Mouse (Mus musculus): Measurements from ENCODE around the gene Ctsa. TPM values are rescaled to one million over a fixed set of nuclear protein-coding genes. Genes with fewer than 3 reads are reported as not detected.
"Not testable (repeated sequence)": the region's sequence is repeated elsewhere in the genome, so short reads cannot be mapped to it uniquely, and the experiment has no call there.

Gene Ctsa
- polyA plus RNA-seq, 1 experiment from 2014 or later, result 83.3 TPM

DNA sequence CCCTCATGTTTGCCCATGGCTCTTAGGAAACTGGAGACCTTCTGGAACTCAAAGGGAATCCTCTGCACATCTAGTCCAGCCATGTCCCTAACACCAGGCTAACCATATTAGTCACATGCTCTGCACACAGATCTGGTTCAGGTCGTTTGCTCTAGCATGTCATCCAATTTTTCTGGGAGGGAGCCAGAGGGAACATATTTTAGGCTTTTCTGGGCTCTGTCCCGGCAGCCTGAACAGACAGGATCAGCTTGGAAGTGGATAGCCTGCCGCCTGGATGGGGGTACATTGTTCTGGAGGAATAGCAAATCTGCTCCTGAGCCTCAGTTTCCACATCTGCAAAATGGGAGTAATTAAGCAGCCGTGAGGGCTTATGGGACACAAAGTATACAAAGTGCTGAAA, 28.4 kb downstream of the Ctsa start:
- Histone ChIP-seq H3K4me3 (ENCODE audit: low read depth, low read length) (no peak overlapping the region), H3K9ac (ENCODE audit: low read length) (no peak overlapping the region), H3K27me3 (ENCODE audit: control insufficient read depth, insufficient read depth, low read length) (peaks cover 16% of the 10 kb centered on the region), H3K27ac (ENCODE audit: low read depth, low read length) (no peak overlapping the region), H3K36me3 (ENCODE audit: control insufficient read depth, insufficient read depth, low read length) (no peaks in the 10 kb centered on the region), H3K4me2 (ENCODE audit: low read depth, low read length, severe bottlenecking) (no peak overlapping the region), H3K4me1 (replicated peaks; ENCODE audit: control insufficient read depth, insufficient read depth, low read length) (peaks cover 6% of the 10 kb centered on the region), H3K9me3 (ENCODE audit: control insufficient read depth, low read length) (no peaks in the 10 kb centered on the region)
- 75% methylated on average over 4 of the region's 4 CpGs for WGBS
- ATAC-seq (replicated peaks; ENCODE audit: low FRiP score) (no peak), DNase-seq (ENCODE audit: low spot score) (no peak)

- WGBS, result 66% methylated on average over 9 of the region's 9 CpGs
- ATAC-seq (replicated peaks; ENCODE audit: low FRiP score) (no peak), DNase-seq (ENCODE audit: low spot score) (peak; percentile 62)
- Histone ChIP-seq H3K9ac (ENCODE audit: low read length) (no peak overlapping the region), H3K27me3 (ENCODE audit: control insufficient read depth, insufficient read depth, low read length) (peaks cover 9% of the 10 kb centered on the region; the same call in 1 of the 2 replicates), H3K9me3 (ENCODE audit: control insufficient read depth, low read length) (no peaks in the 10 kb centered on the region), H3K36me3 (ENCODE audit: control insufficient read depth, insufficient read depth, low read length) (no peaks in the 10 kb centered on the region), H3K4me3 (ENCODE audit: low read depth, low read length) (no peak overlapping the region), H3K27ac (ENCODE audit: low read depth, low read length) (no peak overlapping the region), H3K4me1 (replicated peaks; ENCODE audit: control insufficient read depth, insufficient read depth, low read length) (peaks cover 6% of the 10 kb centered on the region), H3K4me2 (ENCODE audit: low read depth, low read length, severe bottlenecking) (no peak overlapping the region)
These were observed 29.6 kb downstream of the Ctsa start for GRCm38 (mm10) chr2:164862179-164862861.

DNA sequence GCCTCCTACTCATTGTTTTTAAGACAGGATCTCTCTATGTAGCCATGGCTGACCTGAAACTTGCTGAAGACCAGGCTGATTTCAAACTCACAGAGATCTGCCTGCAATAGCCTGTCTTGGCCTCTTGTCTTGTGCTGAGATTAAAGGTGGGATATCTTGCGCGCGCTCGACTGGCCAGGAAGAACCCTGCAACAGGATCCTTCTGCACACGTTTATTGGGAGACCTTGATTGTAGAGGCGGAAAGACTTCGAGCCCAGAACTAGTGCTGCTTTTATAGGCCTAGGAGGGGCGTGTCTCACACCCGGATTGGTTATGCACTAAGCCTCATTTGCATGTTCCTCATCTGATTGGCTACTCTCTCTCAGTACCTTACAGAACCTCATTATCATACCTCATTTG, 30.7 kb downstream of the Ctsa start:
- H3K27me3 ChIP-seq (ENCODE audit: control insufficient read depth, insufficient read depth, low read length), result not testable (repeated sequence)
- 93% methylated on average over 7 of the region's 9 CpGs for WGBS

GRCm38 (mm10) chr2:164864593-164864992, 31.9 kb downstream of the Ctsa start:
- DNase-seq (ENCODE audit: low spot score) (no peak), ATAC-seq (replicated peaks; ENCODE audit: low FRiP score) (no peak)
- whole genome bisulfite sequencing, result 82% methylated on average over 4 of the region's 4 CpGs
- H3K27me3 ChIP-seq (ENCODE audit: control insufficient read depth, insufficient read depth, low read length), result no peaks in the 10 kb centered on the region
- no peaks in the 10 kb centered on the region for H3K4me1 ChIP-seq (replicated peaks; ENCODE audit: control insufficient read depth, insufficient read depth, low read length)
- H3K36me3 ChIP-seq (ENCODE audit: control insufficient read depth, insufficient read depth, low read length), result no peaks in the 10 kb centered on the region
- H3K9ac ChIP-seq (ENCODE audit: low read length), result no peak overlapping the region
- no peak overlapping the region for H3K4me3 ChIP-seq (ENCODE audit: low read depth, low read length)
- no peak overlapping the region for H3K4me2 ChIP-seq (ENCODE audit: low read depth, low read length, severe bottlenecking)
- no peak overlapping the region for H3K27ac ChIP-seq (ENCODE audit: low read depth, low read length)
- H3K9me3 ChIP-seq (ENCODE audit: control insufficient read depth, low read length), result no peaks in the 10 kb centered on the region; the same call in 1 of the 2 replicates

More for the DNA sequence above, 30.7 kb downstream of the Ctsa start:
- not testable (repeated sequence) for DNase-seq (ENCODE audit: low spot score); H3K4me1 ChIP-seq (replicated peaks; ENCODE audit: control insufficient read depth, insufficient read depth, low read length); H3K9me3 ChIP-seq (ENCODE audit: control insufficient read depth, low read length); H3K36me3 ChIP-seq (ENCODE audit: control insufficient read depth, insufficient read depth, low read length); H3K27ac ChIP-seq (ENCODE audit: low read depth, low read length); H3K9ac ChIP-seq (ENCODE audit: low read length); H3K4me2 ChIP-seq (ENCODE audit: low read depth, low read length, severe bottlenecking); H3K4me3 ChIP-seq (ENCODE audit: low read depth, low read length); ATAC-seq (replicated peaks; ENCODE audit: low FRiP score)

GRCm38 (mm10) chr2:164866741-164867551, 34.3 kb downstream of the Ctsa start:
- no peak overlapping the region for H3K4me3 ChIP-seq (ENCODE audit: low read depth, low read length)
- 76% methylated on average over 16 of the region's 16 CpGs for WGBS

DNA sequence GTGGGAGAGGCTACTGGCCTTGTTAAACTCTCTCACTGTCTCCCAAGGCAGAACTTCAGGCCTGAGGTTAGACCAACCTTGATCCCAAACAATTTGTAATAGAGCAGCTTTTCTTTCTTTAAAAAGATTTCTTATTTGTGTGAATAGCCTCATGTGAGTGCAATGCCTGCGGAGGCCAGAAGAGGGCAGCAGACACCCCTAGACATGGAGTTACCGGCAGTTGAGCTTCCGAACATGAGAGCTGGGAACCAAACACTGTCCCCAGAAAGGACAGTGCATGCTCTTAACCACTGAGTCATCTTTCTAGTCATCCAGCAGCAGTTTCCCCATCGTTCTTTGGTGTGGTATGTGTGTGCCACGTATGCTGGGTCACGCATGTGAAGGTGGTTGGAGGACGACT, 34.9 kb downstream of the Ctsa start:
- H3K27ac ChIP-seq (ENCODE audit: low read depth, low read length), result no peak overlapping the region
- no peak overlapping the region for H3K4me3 ChIP-seq (ENCODE audit: low read depth, low read length)
- 88% methylated on average over 7 of the region's 7 CpGs for WGBS
- H3K4me2 ChIP-seq (ENCODE audit: low read depth, low read length, severe bottlenecking), result no peak overlapping the region
- DNase-seq (ENCODE audit: low spot score), result no peak
- no peaks in the 10 kb centered on the region; the same call in 1 of the 2 replicates for H3K9me3 ChIP-seq (ENCODE audit: control insufficient read depth, low read length)
- no peaks in the 10 kb centered on the region for H3K4me1 ChIP-seq (replicated peaks; ENCODE audit: control insufficient read depth, insufficient read depth, low read length)
- no peak for ATAC-seq (replicated peaks; ENCODE audit: low FRiP score)
- no peak overlapping the region for H3K9ac ChIP-seq (ENCODE audit: low read length)
- no peaks in the 10 kb centered on the region for H3K27me3 ChIP-seq (ENCODE audit: control insufficient read depth, insufficient read depth, low read length)
- no peaks in the 10 kb centered on the region for H3K36me3 ChIP-seq (ENCODE audit: control insufficient read depth, insufficient read depth, low read length)

More at GRCm38 (mm10) chr2:164866741-164867551, 34.3 kb downstream of the Ctsa start:
- H3K4me2 ChIP-seq (ENCODE audit: low read depth, low read length, severe bottlenecking), result no peak overlapping the region
- no peaks in the 10 kb centered on the region for H3K36me3 ChIP-seq (ENCODE audit: control insufficient read depth, insufficient read depth, low read length)
- ATAC-seq (replicated peaks; ENCODE audit: low FRiP score) (no peak), DNase-seq (ENCODE audit: low spot score) (no peak)
- H3K9me3 ChIP-seq (ENCODE audit: control insufficient read depth, low read length), result no peaks in the 10 kb centered on the region; the same call in 1 of the 2 replicates
- no peaks in the 10 kb centered on the region for H3K27me3 ChIP-seq (ENCODE audit: control insufficient read depth, insufficient read depth, low read length)
- H3K9ac ChIP-seq (ENCODE audit: low read length), result no peak overlapping the region
- no peaks in the 10 kb centered on the region for H3K4me1 ChIP-seq (replicated peaks; ENCODE audit: control insufficient read depth, insufficient read depth, low read length)
- no peak overlapping the region for H3K27ac ChIP-seq (ENCODE audit: low read depth, low read length)

DNA sequence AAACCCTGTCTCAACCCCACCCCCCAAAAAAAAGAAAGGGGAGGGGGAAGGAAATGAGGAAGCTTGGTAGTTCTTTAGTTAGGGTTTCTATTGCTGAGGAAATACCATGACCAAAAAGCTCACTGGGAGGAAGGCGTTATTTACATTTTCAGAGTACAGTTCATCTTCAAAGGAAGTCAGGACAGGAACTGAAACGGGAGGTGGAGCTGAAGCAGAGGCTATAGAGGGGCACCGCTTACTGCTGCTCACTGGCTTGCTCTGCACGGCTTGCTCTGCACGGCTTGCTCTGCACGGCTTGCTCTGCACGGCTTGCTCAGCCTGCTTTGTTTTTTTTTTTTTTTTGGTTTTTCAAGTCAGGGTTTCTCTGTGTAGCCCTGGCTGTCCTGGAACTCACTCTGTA, 35.8 kb downstream of the Ctsa start:
- ATAC-seq (replicated peaks; ENCODE audit: low FRiP score) (no peak), DNase-seq (ENCODE audit: low spot score) (no peak)
- Histone ChIP-seq H3K4me2 (ENCODE audit: low read depth, low read length, severe bottlenecking) (no peak overlapping the region), H3K4me1 (replicated peaks; ENCODE audit: control insufficient read depth, insufficient read depth, low read length) (no peaks in the 10 kb centered on the region), H3K9me3 (ENCODE audit: control insufficient read depth, low read length) (no peaks in the 10 kb centered on the region; the same call in 1 of the 2 replicates), H3K27me3 (ENCODE audit: control insufficient read depth, insufficient read depth, low read length) (no peaks in the 10 kb centered on the region), H3K4me3 (ENCODE audit: low read depth, low read length) (no peak overlapping the region), H3K27ac (ENCODE audit: low read depth, low read length) (no peak overlapping the region), H3K9ac (ENCODE audit: low read length) (no peak overlapping the region), H3K36me3 (ENCODE audit: control insufficient read depth, insufficient read depth, low read length) (no peaks in the 10 kb centered on the region)
- 83% methylated on average over 7 of the region's 7 CpGs for WGBS

DNA sequence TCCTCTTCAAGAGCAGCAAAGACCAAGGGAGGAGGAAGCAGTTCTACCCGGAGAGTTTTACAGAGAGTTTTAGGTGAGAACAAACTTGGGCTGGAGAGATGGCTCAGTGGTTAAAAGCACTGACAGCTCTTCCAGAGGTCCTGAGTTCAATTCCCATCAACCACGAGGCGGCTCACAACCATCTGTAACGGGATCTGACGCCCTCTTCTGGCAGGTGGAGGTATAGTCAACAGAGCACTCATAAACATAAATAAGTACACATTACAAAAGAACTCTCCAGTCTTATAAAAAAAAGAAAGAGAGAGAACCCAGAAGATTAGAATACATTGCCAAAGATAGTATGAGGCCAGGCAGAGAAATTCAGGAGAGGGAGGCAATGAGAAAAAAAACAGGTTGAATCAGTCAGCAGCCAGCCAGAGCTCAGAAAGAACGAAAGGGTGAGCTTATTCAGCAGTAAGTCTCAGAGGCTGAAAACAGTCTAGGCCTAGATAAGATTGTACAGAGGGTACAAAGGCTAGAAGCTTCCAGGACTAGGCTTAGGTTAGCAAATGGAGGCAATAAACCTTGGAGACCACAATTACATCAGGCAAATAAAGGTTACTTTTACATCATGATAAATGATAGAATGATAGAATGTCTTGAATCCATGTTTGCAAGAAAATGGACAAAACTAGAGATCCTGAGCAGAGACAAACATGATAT, 39.1 kb downstream of the Ctsa start:
- Histone ChIP-seq H3K9me3 (ENCODE audit: control insufficient read depth, low read length) (no peaks in the 10 kb centered on the region; the same call in 1 of the 2 replicates), H3K27me3 (ENCODE audit: control insufficient read depth, insufficient read depth, low read length) (no peaks in the 10 kb centered on the region), H3K4me1 (replicated peaks; ENCODE audit: control insufficient read depth, insufficient read depth, low read length) (no peaks in the 10 kb centered on the region), H3K9ac (ENCODE audit: low read length) (no peak overlapping the region), H3K4me3 (ENCODE audit: low read depth, low read length) (no peak overlapping the region), H3K36me3 (ENCODE audit: control insufficient read depth, insufficient read depth, low read length) (no peaks in the 10 kb centered on the region), H3K4me2 (ENCODE audit: low read depth, low read length, severe bottlenecking) (no peak overlapping the region), H3K27ac (ENCODE audit: low read depth, low read length) (no peak overlapping the region)
- no peak for ATAC-seq (replicated peaks; ENCODE audit: low FRiP score)
- no peak for DNase-seq (ENCODE audit: low spot score)
- 63% methylated on average over 6 of the region's 6 CpGs for WGBS
